Mouse (Mus musculus): ENCODE results near the gene Tdrd3. TPM values are rescaled to one million over a fixed set of nuclear protein-coding genes. Genes with fewer than 3 reads are reported as not detected.

Tdrd3 gene
- total RNA-seq, 2 experiments from 2014 or later: 25.6 to 26.9 TPM

DNA sequence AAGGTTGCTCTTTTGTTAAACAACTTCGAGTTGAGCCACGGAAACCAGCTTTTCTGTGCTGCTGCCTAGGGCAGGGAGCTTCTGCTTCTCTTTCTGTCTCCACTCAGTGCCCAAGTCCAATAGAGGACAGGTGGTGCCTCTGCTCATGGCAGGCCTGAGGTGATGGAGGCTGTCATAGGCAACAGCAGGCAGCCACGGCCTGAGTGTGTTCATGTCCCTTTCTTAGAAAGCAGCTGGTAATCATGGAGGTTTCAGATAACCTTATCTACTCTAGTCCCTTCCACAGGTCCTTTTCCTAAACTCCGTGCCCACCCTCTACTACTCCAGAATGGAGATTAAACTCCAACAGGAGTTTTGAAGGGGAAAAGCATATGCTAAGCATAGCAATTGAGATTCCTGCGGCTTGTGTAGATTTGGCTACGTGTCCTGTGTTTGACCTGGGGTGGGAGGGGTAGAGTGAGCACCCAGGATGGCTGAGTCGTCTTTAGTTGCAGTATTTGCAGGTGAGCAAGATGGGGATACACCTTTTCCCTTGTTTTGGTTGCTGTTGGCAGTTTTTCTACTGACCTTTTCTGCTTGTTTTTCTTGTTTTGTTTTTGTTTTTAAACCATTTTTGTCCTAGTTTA lies 10.0 kb downstream of the Tdrd3 start:
- TF ChIP-seq CTCF (conservative IDR thresholded peaks at IDR 0.05): no peak
- no peak overlapping the region for H3K27ac ChIP-seq
- no peak for DNase-seq (ENCODE audit: low spot score in 2 of 2)
- H3K4me3 ChIP-seq: no peak overlapping the region

GRCm38 (mm10) chr14:87427032-87427431 lies 10.6 kb downstream of the Tdrd3 start:
- Histone ChIP-seq H3K27ac (no peak overlapping the region), H3K4me3 (no peak overlapping the region)
- no peak for TF ChIP-seq CTCF (conservative IDR thresholded peaks at IDR 0.05)
- no peak for DNase-seq (ENCODE audit: low spot score in 2 of 2)

- TF ChIP-seq CTCF (conservative IDR thresholded peaks at IDR 0.05): no peak
- DNase-seq (ENCODE audit: low spot score in 2 of 2): no peak
- no peak overlapping the region for H3K4me3 ChIP-seq
Measured at GRCm38 (mm10) chr14:87427659-87428289, 11.3 kb downstream of the Tdrd3 start.

GRCm38 (mm10) chr14:87433390-87433915 lies 17.0 kb downstream of the Tdrd3 start:
- H3K27ac ChIP-seq: no peak overlapping the region
- TF ChIP-seq CTCF (conservative IDR thresholded peaks at IDR 0.05): no peak
- no peak for DNase-seq (ENCODE audit: low spot score in 2 of 2)
- no peak overlapping the region for H3K4me3 ChIP-seq

More at GRCm38 (mm10) chr14:87427659-87428289, 11.3 kb downstream of the Tdrd3 start:
- H3K27ac ChIP-seq: no peak overlapping the region

DNA sequence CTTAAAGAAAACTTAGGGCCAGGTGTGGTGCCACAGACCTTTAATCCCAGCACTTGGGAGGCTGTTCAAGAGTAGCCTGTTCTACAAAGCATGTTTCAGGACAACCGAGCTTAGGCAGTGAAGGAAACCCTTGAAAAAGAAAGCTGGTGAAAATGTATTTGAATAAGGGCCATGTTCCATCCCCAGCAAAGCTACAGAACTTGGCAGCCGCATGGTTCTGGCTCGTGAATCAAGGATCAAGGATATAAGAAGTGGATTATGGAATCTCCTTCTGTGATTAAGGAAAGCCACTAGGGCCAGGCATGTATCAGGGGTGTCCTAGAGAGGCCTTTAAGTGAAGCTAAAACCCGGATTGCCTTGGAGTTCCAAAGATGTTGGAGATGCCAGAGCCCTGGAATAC lies 18.9 kb downstream of the Tdrd3 start:
- no peak for TF ChIP-seq CTCF (conservative IDR thresholded peaks at IDR 0.05)
- no peak overlapping the region for H3K27ac ChIP-seq
- DNase-seq (ENCODE audit: low spot score in 2 of 2): no peak
- H3K4me3 ChIP-seq: no peak overlapping the region

- Histone ChIP-seq H3K27ac (no peak overlapping the region), H3K4me3 (no peak overlapping the region)
- no peak for TF ChIP-seq CTCF (conservative IDR thresholded peaks at IDR 0.05)
- DNase-seq (ENCODE audit: low spot score in 2 of 2): no peak
Measured at GRCm38 (mm10) chr14:87439721-87440120, 23.3 kb downstream of the Tdrd3 start.

DNA sequence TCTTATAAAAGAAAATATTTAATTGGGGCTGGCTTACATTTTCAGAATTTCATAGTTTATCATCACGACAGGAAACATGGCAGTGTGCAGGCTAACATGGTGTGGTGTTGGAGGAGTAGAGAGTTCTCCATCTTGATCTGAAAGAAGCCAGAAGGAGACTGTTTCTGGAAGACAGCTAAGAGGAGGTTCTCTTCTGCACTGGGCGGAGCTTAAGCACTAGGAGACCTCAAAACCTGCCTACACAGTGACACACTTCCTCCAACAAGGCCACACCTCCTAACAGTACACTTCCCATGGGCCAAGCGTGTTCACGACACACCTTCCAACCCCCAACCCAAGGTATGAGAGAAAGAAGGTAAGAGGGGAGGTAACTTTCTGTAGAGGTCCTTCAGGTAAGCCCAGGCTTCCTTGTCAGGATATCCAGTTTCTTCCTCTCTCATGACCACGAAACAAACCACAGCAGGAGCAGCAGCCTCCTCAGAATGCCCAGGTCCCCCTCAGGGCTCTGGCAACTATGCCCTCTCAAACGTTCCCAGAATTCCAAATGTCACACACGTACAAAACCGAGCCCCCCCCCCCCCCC lies 30.0 kb downstream of the Tdrd3 start:
- TF ChIP-seq CTCF (conservative IDR thresholded peaks at IDR 0.05): no peak
- Histone ChIP-seq H3K27ac (no peak overlapping the region), H3K4me3 (no peak overlapping the region)
- DNase-seq (ENCODE audit: low spot score in 2 of 2): no peak

- no peak overlapping the region for H3K4me3 ChIP-seq
- DNase-seq (ENCODE audit: low spot score in 2 of 2): peak; percentile 57 to 78
- peak overlapping the region; percentile 14; the same call in 1 of the 2 replicates for H3K27ac ChIP-seq
- peak; percentile 97 for TF ChIP-seq CTCF (conservative IDR thresholded peaks at IDR 0.05)
Measured at GRCm38 (mm10) chr14:87451645-87452443, 35.4 kb downstream of the Tdrd3 start.

DNA sequence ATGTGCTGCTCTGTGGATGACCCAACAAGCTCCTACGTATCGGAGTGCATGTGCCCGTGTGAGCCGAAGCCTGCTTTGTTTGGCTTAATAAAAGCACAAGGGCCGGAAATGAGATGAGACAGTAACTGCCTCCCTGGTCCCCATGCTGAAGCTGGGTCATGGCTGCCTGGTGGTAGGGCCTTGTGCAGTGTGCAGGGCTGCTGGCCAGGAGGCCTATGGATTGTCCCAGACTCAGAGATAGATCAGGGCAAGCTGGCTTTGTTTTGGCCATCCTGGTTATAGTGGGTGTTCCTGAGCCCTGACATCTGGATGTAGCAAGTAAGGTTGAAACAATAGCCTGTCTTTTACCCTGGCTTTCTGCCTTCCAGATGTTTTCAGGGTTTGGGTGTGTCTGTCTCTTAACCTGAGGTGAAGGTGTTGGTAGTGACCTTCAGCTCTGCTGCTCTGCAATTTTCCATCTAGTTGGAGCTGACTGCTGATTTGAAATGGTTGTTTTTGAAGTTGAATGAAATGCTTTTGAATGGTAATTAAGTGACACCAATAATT lies 39.3 kb downstream of the Tdrd3 start:
- no peak overlapping the region for H3K27ac ChIP-seq
- H3K4me3 ChIP-seq: no peak overlapping the region
- TF ChIP-seq CTCF (conservative IDR thresholded peaks at IDR 0.05): no peak

DNA sequence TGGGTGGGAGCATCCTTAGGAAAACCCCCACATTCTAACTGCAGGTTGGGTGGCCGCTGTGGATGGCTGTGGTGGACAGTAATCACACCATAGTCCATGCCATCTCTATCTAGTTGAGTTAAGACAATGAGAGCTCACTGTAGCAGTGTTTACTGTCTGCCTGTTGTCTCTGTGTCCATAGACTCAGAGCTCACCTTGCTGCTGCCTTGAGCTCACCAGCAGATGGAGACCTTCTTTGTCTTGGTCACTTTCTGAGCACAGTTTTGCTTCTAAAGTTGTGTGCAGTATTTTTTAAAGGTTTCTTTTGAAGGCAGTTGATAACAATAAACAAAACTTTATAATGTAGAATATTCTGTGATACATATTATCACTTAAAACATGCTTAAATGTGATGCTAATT lies 43.3 kb downstream of the Tdrd3 start:
- no peak overlapping the region for H3K4me3 ChIP-seq
- peak; percentile 30 for TF ChIP-seq CTCF (conservative IDR thresholded peaks at IDR 0.05)
- no peak for DNase-seq (ENCODE audit: low spot score in 2 of 2)
- H3K27ac ChIP-seq: no peak overlapping the region

More for the DNA sequence above, 39.3 kb downstream of the Tdrd3 start:
- DNase-seq (ENCODE audit: low spot score in 2 of 2): no peak

GRCm38 (mm10) chr14:87461543-87461942 lies 45.1 kb downstream of the Tdrd3 start:
- Histone ChIP-seq H3K4me3 (no peak overlapping the region), H3K27ac (no peak overlapping the region)
- no peak for TF ChIP-seq CTCF (conservative IDR thresholded peaks at IDR 0.05)
- no peak for DNase-seq (ENCODE audit: low spot score in 2 of 2)

- DNase-seq (ENCODE audit: low spot score in 2 of 2): peak; percentile 75 to 92
- H3K27ac ChIP-seq: no peak overlapping the region
- H3K4me3 ChIP-seq: no peak overlapping the region
- TF ChIP-seq CTCF (conservative IDR thresholded peaks at IDR 0.05): peak; percentile 99
Measured at GRCm38 (mm10) chr14:87463963-87464654, 47.7 kb downstream of the Tdrd3 start.
